Comparison of ENCODE assay signal across 8 mouse cellular contexts in genomic region chr12:86974387-86975288, GRCm38 (mm10). TPM values are rescaled to one million over a fixed set of nuclear protein-coding genes. Genes with fewer than 3 reads are reported as not detected.
DNase-seq lines count a peak whose midpoint lies in the region; ATAC-seq lines count a peak whose summit lies in the region.

No protein-coding gene starts in this region.

- ATAC-seq in hindbrain, embryonic 16.5 days: peak; percentile 76
- peak; percentile 64 for ATAC-seq in megakaryocyte-erythroid progenitor cell, adult 5-6 weeks (replicated peaks; ENCODE audit: low FRiP score, low TSS enrichment, poor library complexity, severe bottlenecking)

- peak overlapping the region; percentile 62 for H3K9ac ChIP-seq in hindbrain, embryonic 16.5 days (ENCODE audit: low read depth, low read length)

- WGBS in hindbrain, embryonic 16.5 days: 5% methylated on average over 38 of the region's 40 CpGs

- H3K4me1 ChIP-seq in hindbrain, embryonic 16.5 days (ENCODE audit: control insufficient read depth, insufficient read depth, low read depth, low read length): peaks cover 41% of the 10 kb centered on the region

- intact Hi-C loops in left cerebral cortex, postnatal 25 days (cut with DNase I): loop anchor here (2.0 kb wide), 1 partner anchor 28 kb away; the partner anchor contains the start of gene Cipc

- peak overlapping the region; percentile 68 for H3K4me2 ChIP-seq in hindbrain, embryonic 16.5 days (ENCODE audit: low read length)

- H3K27me3 ChIP-seq in hindbrain, embryonic 16.5 days (replicated peaks; ENCODE audit: control insufficient read depth, insufficient read depth, low read length): 0 out of 2 replicates have a peak, but pooled peaks cover 2% of the 10 kb centered on the region

- peak overlapping the region; percentile 31 for H3K4me3 ChIP-seq in hindbrain, embryonic 16.5 days (ENCODE audit: low read length)

- no peaks in the 10 kb centered on the region for H3K9me3 ChIP-seq in hindbrain, embryonic 16.5 days (ENCODE audit: control insufficient read depth, low read length)

- DNase-seq in T-cell, adult 2 months (ENCODE audit: low spot score): peak; percentile 64
- DNase-seq in cerebellum, postnatal 36 days: peak; percentile 94 to 95
- DNase-seq in gastrocnemius, adult 8-10 months (ENCODE audit: low spot score in 2 of 2): peak; percentile 69 to 73
- DNase-seq in left cerebral cortex, postnatal 25 days (ENCODE audit: low spot score in 2 of 2): peak; percentile 64 to 66
- DNase-seq in skeletal muscle tissue, adult 2 months (ENCODE audit: low read depth, low spot score): peak; percentile 34
- DNase-seq in yolk sac, embryonic 10.5 days (ENCODE audit: low spot score): peak; percentile 31

- no peaks in the 10 kb centered on the region for H3K36me3 ChIP-seq in hindbrain, embryonic 16.5 days (ENCODE audit: control insufficient read depth, insufficient read depth, low read length)

- H3K27ac ChIP-seq in hindbrain, embryonic 16.5 days (ENCODE audit: low read depth, low read length): peak overlapping the region; percentile 77

RNA-seq across cellular contexts. Expression of gene Zdhhc22, which starts 15.6 kb away (rescaled TPM):
- total RNA-seq in gastrocnemius, adult 8-10 months (2022): not detected
- polyA plus RNA-seq in hindbrain, embryonic 16.5 days (2015; fragmentation: Nextera tagmentation; extraction: Ambion mirVana): 23.2 and 26.9 TPM in 2 replicates
- total RNA-seq in left cerebral cortex, postnatal 25 days (2021): 10 to 100 TPM; 51.9 to 54.0 TPM
- total RNA-seq in megakaryocyte-erythroid progenitor cell, adult 5-6 weeks (2014; fragmentation: Nextera tagmentation): not detected in 2 replicates
- not detected in 2 replicates for total RNA-seq in megakaryocyte-erythroid progenitor cell, adult 5-6 weeks (2017)

RNA-seq across cellular contexts. Expression of gene Cipc, which starts 27.8 kb away (rescaled TPM):
- total RNA-seq in gastrocnemius, adult 8-10 months (2022): 10 to 100 TPM; 34.5 to 38.7 (median 37.1) TPM
- 43.4 and 49.0 TPM in 2 replicates for polyA plus RNA-seq in hindbrain, embryonic 16.5 days (2015; fragmentation: Nextera tagmentation; extraction: Ambion mirVana)
- total RNA-seq in left cerebral cortex, postnatal 25 days (2021): 10 to 100 TPM; 79.9 to 87.8 TPM
- 29.2 and 35.6 TPM in 2 replicates for total RNA-seq in megakaryocyte-erythroid progenitor cell, adult 5-6 weeks (2014; fragmentation: Nextera tagmentation)
- 22.0 and 23.0 TPM in 2 replicates for total RNA-seq in megakaryocyte-erythroid progenitor cell, adult 5-6 weeks (2017)

RNA-seq across cellular contexts. Expression of gene Tmem63c, which starts 46.5 kb away (rescaled TPM):
- under 1 TPM in 1 of 4 experiments, not detected in 3; 0.10 TPM for total RNA-seq in gastrocnemius, adult 8-10 months (2022)
- polyA plus RNA-seq in hindbrain, embryonic 16.5 days (2015; fragmentation: Nextera tagmentation; extraction: Ambion mirVana): 11.0 and 11.9 TPM in 2 replicates
- 10 to 100 TPM; 42.0 to 45.8 TPM for total RNA-seq in left cerebral cortex, postnatal 25 days (2021)
- total RNA-seq in megakaryocyte-erythroid progenitor cell, adult 5-6 weeks (2014; fragmentation: Nextera tagmentation): not detected in 2 replicates
- not detected in 2 replicates for total RNA-seq in megakaryocyte-erythroid progenitor cell, adult 5-6 weeks (2017)

Comparison
In these comparisons a context has a peak if more than half of its experiments do, and no peak if none do; other contexts are left out.
1. Peak in every context shown above with its lines: DNase-seq, ATAC-seq, H3K4me3 ChIP-seq and H3K27ac ChIP-seq.
2. DNase-seq: peak in every context shown above with its lines; median percentile 94 in cerebellum, postnatal 36 days; 71 in gastrocnemius, adult 8-10 months; 65 in left cerebral cortex, postnatal 25 days; 64 in T-cell, adult 2 months; 34 in skeletal muscle tissue, adult 2 months; 31 in yolk sac, embryonic 10.5 days.
3. RNA of gene Zdhhc22, which starts 15.6 kb away (total RNA-seq): 51.9 to 54.0 TPM in left cerebral cortex, postnatal 25 days; not detected in gastrocnemius, adult 8-10 months and not detected in megakaryocyte-erythroid progenitor cell, adult 5-6 weeks; every median in the first group is over 10 times any median in the second.
4. RNA of gene Tmem63c, which starts 46.5 kb away (total RNA-seq): 42.0 to 45.8 TPM in left cerebral cortex, postnatal 25 days; 0.10 TPM in gastrocnemius, adult 8-10 months and not detected in megakaryocyte-erythroid progenitor cell, adult 5-6 weeks; every median in the first group is over 10 times any median in the second.